Mouse (Mus musculus): ENCODE data around the gene Asah2. TPM values are rescaled to one million over a fixed set of nuclear protein-coding genes. Genes with fewer than 3 reads are reported as not detected.

The Asah2 gene
- total and polyA plus RNA-seq, 3 experiments: 0.38 to 0.73 (median 0.63) TPM

GRCm38 (mm10) chr19:32098582-32098981, 9.4 kb downstream of the Asah2 start:
- Histone ChIP-seq H3K4me2 (ENCODE audit: insufficient read depth, low read depth, poor library complexity, severe bottlenecking) (no peak overlapping the region), H3K27ac (ENCODE audit: insufficient read depth, low read depth) (no peak overlapping the region)
- dilution Hi-C loops (cut with MboI; ENCODE audit: extremely low pct_ligation_motif_present, extremely low pct_unique_long_range_greater_than_20kb, low sequenced_read_pairs): no loop called here

GRCm38 (mm10) chr19:32092358-32092757, 15.7 kb downstream of the Asah2 start:
- Histone ChIP-seq H3K9me3 (replicated peaks; ENCODE audit: low read length) (no peaks in the 10 kb centered on the region), H3K27ac (ENCODE audit: insufficient read depth, low read depth) (no peak overlapping the region), H3K4me2 (ENCODE audit: insufficient read depth, low read depth, poor library complexity, severe bottlenecking) (no peak overlapping the region), H3K4me1 (ENCODE audit: control insufficient read depth in 1 of 2, insufficient read depth in 2 of 2) (no peaks in the 10 kb centered on the region), H3K36me3 (replicated peaks in 1 of 2; ENCODE audit: control insufficient read depth in 1 of 2, insufficient read depth in 1 of 2, low read length in 1 of 2) (no peaks in the 10 kb centered on the region), H3K27me3 (replicated peaks) (no peaks in the 10 kb centered on the region), H3K9ac (ENCODE audit: insufficient read depth, low read depth) (no peak overlapping the region), H3K4me3 (replicated peaks in 1 of 3; ENCODE audit: low read depth in 2 of 3, low read length in 2 of 3, poor library complexity in 1 of 3) (no peak overlapping the region), H3K79me2 (replicated peaks; ENCODE audit: control insufficient read depth, extremely low read depth, insufficient read depth, poor library complexity, severe bottlenecking) (no peaks in the 10 kb centered on the region)
- TF ChIP-seq ZC3H11A (IDR thresholded peaks at IDR 0.05; ENCODE audit: low read depth, low read length): no peak
- no peak for TF ChIP-seq BHLHE40 (IDR thresholded peaks at IDR 0.05; ENCODE audit: low read depth, low read length)
- TF ChIP-seq RAD21 (IDR thresholded peaks at IDR 0.05; ENCODE audit: low read depth, low read length): no peak
- no peak for TF ChIP-seq ZKSCAN1 (IDR thresholded peaks at IDR 0.05; ENCODE audit: borderline replicate concordance, low read depth, low read length)
- no peak for TF ChIP-seq PAX5 (IDR thresholded peaks at IDR 0.05; ENCODE audit: low read length)
- TF ChIP-seq EP300 (IDR thresholded peaks at IDR 0.05; ENCODE audit: low read length): no peak
- no peak for TF ChIP-seq POLR2AphosphoS2 (IDR thresholded peaks at IDR 0.05; ENCODE audit: low read depth, low read length)
- no peak for TF ChIP-seq CTCF (conservative IDR thresholded peaks at IDR 0.05 in 1 of 2, IDR thresholded peaks at IDR 0.05 in 1 of 2; ENCODE audit: low read depth in 2 of 2, low read length in 2 of 2)
- TF ChIP-seq E2F4 (IDR thresholded peaks at IDR 0.05; ENCODE audit: insufficient replicate concordance, low read depth, low read length): no peak
- no peak for TF ChIP-seq ZNF384 (IDR thresholded peaks at IDR 0.05; ENCODE audit: low read depth, low read length)
- no peak for TF ChIP-seq NRF1 (IDR thresholded peaks at IDR 0.05; ENCODE audit: low read depth, low read length)
- TF ChIP-seq NELFE (IDR thresholded peaks at IDR 0.05; ENCODE audit: low read depth, low read length): no peak
- TF ChIP-seq UBTF (IDR thresholded peaks at IDR 0.05; ENCODE audit: low read depth, low read length): no peak
- TF ChIP-seq ELF1 (IDR thresholded peaks at IDR 0.05; ENCODE audit: low read depth, low read length): no peak
- TF ChIP-seq JUN (IDR thresholded peaks at IDR 0.05; ENCODE audit: insufficient read depth, low read depth, low read length): no peak
- TF ChIP-seq CHD1 (IDR thresholded peaks at IDR 0.05; ENCODE audit: low read depth, low read length): no peak
- TF ChIP-seq MEF2A (IDR thresholded peaks at IDR 0.05; ENCODE audit: borderline replicate concordance, low read depth, low read length): no peak
- no peak for TF ChIP-seq ZMIZ1 (IDR thresholded peaks at IDR 0.05; ENCODE audit: low read depth, low read length)
- DNase-seq (ENCODE audit: extremely low read depth): no peak
- in situ Hi-C loops (cut with MboI; ENCODE audit: low pct_ligation_motif_present, low pct_unique_long_range_greater_than_20kb, low sequenced_read_pairs): no loop called here
- dilution Hi-C loops (cut with MboI; ENCODE audit: extremely low pct_ligation_motif_present, extremely low pct_unique_long_range_greater_than_20kb, low sequenced_read_pairs): no loop called here

More at GRCm38 (mm10) chr19:32098582-32098981, 9.4 kb downstream of the Asah2 start:
- H3K27me3 ChIP-seq (replicated peaks): no peaks in the 10 kb centered on the region
- H3K9me3 ChIP-seq (replicated peaks; ENCODE audit: low read length): no peaks in the 10 kb centered on the region
- H3K9ac ChIP-seq (ENCODE audit: insufficient read depth, low read depth): no peak overlapping the region
- DNase-seq (ENCODE audit: extremely low read depth): no peak
- H3K79me2 ChIP-seq (replicated peaks; ENCODE audit: control insufficient read depth, extremely low read depth, insufficient read depth, poor library complexity, severe bottlenecking): no peaks in the 10 kb centered on the region
- H3K36me3 ChIP-seq (replicated peaks in 1 of 2; ENCODE audit: control insufficient read depth in 1 of 2, insufficient read depth in 1 of 2, low read length in 1 of 2): no peaks in the 10 kb centered on the region
- TF ChIP-seq CTCF (conservative IDR thresholded peaks at IDR 0.05 in 1 of 2, IDR thresholded peaks at IDR 0.05 in 1 of 2; ENCODE audit: low read depth in 2 of 2, low read length in 2 of 2) (peak in 1 of 2 experiments; percentile 16; a peak in 2 of 4 replicates), NELFE (IDR thresholded peaks at IDR 0.05; ENCODE audit: low read depth, low read length) (no peak)
- in situ Hi-C loops (cut with MboI; ENCODE audit: low pct_ligation_motif_present, low pct_unique_long_range_greater_than_20kb, low sequenced_read_pairs): no loop called here
- H3K4me3 ChIP-seq (replicated peaks in 1 of 3; ENCODE audit: low read depth in 2 of 3, low read length in 2 of 3, poor library complexity in 1 of 3): no peak overlapping the region
- no peaks in the 10 kb centered on the region for H3K4me1 ChIP-seq (ENCODE audit: control insufficient read depth in 1 of 2, insufficient read depth in 2 of 2)

Measured in CH12.LX (cell line).